Mouse (Mus musculus) embryonic facial prominence, embryonic 15.5 days (tissue): ENCODE results near the gene Rps6kb2. TPM values are rescaled to one million over a fixed set of nuclear protein-coding genes. Genes with fewer than 3 reads are reported as not detected.

Experiments used
- ATAC-seq: fragments of 200-750 bp; cut with Nextera tagmentation; 2 replicates; pipeline ENCODE4 v1.8.0; 2017; ENCODE audit warnings: low read depth, moderate TSS enrichment; ENCODE audit not compliant: insufficient number of reproducible peaks, low FRiP score, low TSS enrichment
- H3K27ac ChIP-seq: fragments of 300-500 bp; sonication (generic); replicated peaks from 2 replicates; pipeline ENCODE4 v1.5.1; 2015; ENCODE audit warnings: mild to moderate bottlenecking, inconsistent platforms
- H3K27me3 ChIP-seq: fragments of 300-500 bp; sonication (generic); 2 replicates; pipeline ENCODE4 v1.6.1; 2015; ENCODE audit warnings: inconsistent platforms
- H3K36me3 ChIP-seq: fragments of 300-500 bp; sonication (generic); 2 replicates; pipeline ENCODE4 v1.6.1; 2015; ENCODE audit warnings: mild to moderate bottlenecking, inconsistent platforms
- H3K4me1 ChIP-seq: fragments of 300-500 bp; sonication (generic); 2 replicates; pipeline ENCODE4 v1.6.1; 2015; ENCODE audit warnings: inconsistent platforms
- H3K4me2 ChIP-seq: fragments of 300-500 bp; sonication (generic); replicated peaks from 2 replicates; pipeline ENCODE4 v1.6.1; 2015; ENCODE audit warnings: mild to moderate bottlenecking, inconsistent platforms
- H3K4me3 ChIP-seq: fragments of 300-500 bp; sonication (generic); replicated peaks from 2 replicates; pipeline ENCODE4 v1.5.1; 2015; ENCODE audit warnings: mild to moderate bottlenecking, inconsistent platforms
- H3K9ac ChIP-seq: fragments of 300-500 bp; sonication (generic); 2 replicates; pipeline ENCODE4 v1.6.1; 2015; ENCODE audit warnings: inconsistent platforms
- H3K9me3 ChIP-seq: fragments of 300-500 bp; sonication (generic); replicated peaks from 2 replicates; pipeline ENCODE4 v1.6.1; 2016; ENCODE audit warnings: inconsistent platforms
- WGBS: fragments of 180-500 bp; shearing (Covaris S2); methylation state at CpG from one replicate; pipeline ENCODE4 v1.1.7; 2015; 5-methylcytosine and 5-hydroxymethylcytosine counted together
- polyA plus RNA-seq: library from polyadenylated mRNA; unstranded; fragments of >200 nt; fragmentation: Nextera tagmentation; extraction: Ambion mirVana; gene quantifications from 2 replicates; pipeline ENCODE4 v1.2.1, GENCODE M21; 2015

Rps6kb2 gene
- polyA plus RNA-seq, 1 experiment from 2014 or later = 70.4 TPM

DNA sequence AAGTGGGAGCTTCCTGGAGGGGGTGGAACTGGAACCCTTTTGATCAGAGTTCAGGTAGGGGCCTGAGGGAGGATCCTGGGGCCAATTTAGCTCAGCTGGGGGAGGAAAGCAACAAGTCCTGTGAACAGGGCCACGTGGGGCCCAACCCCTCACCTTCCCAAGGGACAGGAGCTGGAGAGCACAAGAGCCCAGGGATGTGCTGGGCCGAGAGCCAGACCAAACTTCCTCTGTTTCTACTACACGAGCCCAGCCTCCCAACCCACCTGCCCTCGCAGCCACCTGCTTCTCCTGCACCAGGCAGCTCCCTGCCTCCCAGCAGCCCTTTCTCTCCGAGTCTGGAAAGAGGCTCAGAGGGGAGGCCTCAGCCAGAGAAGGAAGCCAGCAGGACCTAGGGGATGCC, 33.4 kb upstream of the Rps6kb2 start:
- H3K36me3 ChIP-seq = peaks cover 46% of the 10 kb centered on the region
- ATAC-seq = no peak
- 26% methylated on average over 5 of the region's 5 CpGs for WGBS
- H3K9me3 ChIP-seq = no peaks in the 10 kb centered on the region
- no peak overlapping the region for H3K27ac ChIP-seq
- no peaks in the 10 kb centered on the region for H3K27me3 ChIP-seq
- no peak overlapping the region for H3K4me2 ChIP-seq
- no peak overlapping the region for H3K4me3 ChIP-seq
- H3K4me1 ChIP-seq = peaks cover 56% of the 10 kb centered on the region
- H3K9ac ChIP-seq = no peak overlapping the region

DNA sequence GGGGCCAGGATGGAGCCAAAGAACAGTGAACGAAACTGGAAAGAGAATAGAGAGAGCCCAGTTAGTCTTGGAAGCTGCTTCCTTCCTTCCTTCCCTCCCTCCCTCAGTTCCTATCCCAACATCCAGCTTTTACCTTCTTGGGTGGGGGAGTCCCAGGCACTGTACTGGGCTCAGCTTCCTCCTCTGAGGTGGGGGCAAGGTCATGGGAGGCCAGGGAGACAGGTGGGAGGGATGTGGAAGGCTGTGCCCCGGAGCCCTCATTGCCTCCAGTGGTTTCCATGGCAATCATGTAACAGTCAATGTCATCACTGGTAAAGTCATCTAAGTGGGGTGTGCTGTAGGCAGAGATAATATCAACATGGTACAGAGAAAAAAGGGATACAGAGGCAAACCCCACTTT, 32.9 kb upstream of the Rps6kb2 start:
- Histone ChIP-seq H3K4me2 (no peak overlapping the region), H3K9ac (no peak overlapping the region), H3K4me3 (no peak overlapping the region), H3K27ac (no peak overlapping the region), H3K27me3 (no peaks in the 10 kb centered on the region), H3K9me3 (no peaks in the 10 kb centered on the region), H3K36me3 (peaks cover 46% of the 10 kb centered on the region), H3K4me1 (peaks cover 60% of the 10 kb centered on the region)
- WGBS = 42% methylated on average over 2 of the region's 2 CpGs
- ATAC-seq = no peak

DNA sequence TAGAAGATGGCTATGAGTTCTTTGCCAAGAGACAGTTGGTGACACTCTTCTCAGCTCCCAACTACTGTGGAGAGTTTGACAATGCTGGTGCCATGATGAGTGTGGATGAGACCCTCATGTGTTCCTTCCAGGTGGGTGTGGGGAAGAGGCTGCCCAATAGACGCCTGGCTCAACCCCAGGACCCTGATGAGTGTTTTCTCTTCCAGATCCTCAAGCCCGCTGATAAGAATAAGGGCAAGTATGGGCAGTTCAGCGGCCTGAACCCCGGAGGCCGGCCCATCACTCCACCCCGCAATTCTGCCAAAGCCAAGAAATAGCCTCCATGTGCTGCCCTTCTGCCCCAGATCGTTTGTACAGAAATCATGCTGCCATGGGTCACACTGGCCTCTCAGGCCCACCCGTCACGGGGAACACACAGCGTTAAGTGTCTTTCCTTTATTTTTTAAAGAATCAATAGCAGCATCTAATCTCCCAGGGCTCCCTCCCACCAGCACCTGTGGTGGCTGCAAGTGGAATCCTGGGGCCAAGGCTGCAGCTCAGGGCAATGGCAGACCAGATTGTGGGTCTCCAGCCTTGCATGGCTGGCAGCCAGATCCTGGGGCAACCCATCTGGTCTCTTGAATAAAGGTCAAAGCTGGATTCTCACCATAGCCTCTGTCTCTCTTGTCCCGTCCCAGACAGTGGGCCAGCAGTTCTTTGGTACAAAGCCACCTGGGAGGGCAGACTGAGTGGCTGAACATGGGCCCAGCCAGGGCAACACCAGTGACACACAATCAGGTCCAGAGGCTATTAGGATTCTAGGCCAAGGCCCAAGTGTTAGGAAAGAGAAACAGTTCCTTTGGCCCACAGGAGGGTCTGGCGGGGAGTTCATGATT, 31.9 kb upstream of the Rps6kb2 start:
- WGBS = 83% methylated on average over 12 of the region's 12 CpGs
- Histone ChIP-seq H3K27me3 (no peaks in the 10 kb centered on the region), H3K36me3 (peaks cover 46% of the 10 kb centered on the region), H3K4me2 (no peak overlapping the region), H3K4me1 (peaks cover 55% of the 10 kb centered on the region), H3K9ac (no peak overlapping the region), H3K9me3 (no peaks in the 10 kb centered on the region), H3K27ac (no peak overlapping the region), H3K4me3 (no peak overlapping the region)
- no peak for ATAC-seq

DNA sequence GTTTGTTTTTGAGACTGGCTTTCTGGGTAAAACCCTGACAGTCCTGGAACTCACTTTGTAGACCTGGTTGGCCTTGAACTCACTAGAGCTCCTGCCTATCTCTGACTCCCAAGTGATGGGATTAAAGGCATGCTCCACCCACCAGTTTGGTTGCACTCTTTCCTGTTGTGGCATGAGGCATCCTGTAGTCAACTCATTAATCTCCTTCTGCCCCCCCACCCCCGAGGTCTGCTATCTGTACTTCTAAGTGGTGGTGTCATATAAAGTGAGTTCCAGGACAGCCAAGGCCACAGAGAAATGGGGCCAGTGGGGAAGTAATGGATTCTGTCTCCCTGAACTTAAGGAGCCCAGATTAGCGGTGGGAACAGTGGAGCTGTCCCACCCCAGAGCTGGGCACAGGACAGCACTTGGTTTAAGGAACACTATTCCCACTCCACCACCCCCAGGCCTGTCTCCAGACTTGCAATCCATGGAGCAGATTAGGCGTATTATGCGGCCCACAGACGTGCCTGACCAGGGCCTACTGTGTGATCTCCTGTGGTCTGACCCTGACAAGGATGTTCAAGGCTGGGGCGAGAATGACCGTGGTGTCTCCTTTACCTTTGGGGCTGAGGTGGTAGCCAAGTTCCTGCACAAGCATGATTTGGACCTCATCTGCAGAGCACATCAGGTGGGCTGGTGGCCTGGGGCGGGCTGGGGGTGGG, 31.0 kb upstream of the Rps6kb2 start:
- H3K4me1 ChIP-seq = peaks cover 51% of the 10 kb centered on the region
- no peak overlapping the region for H3K4me2 ChIP-seq
- 0 out of 2 replicates have a peak overlapping the region, but pooled peaks have one; percentile 2 for H3K4me3 ChIP-seq
- no peaks in the 10 kb centered on the region for H3K9me3 ChIP-seq
- H3K36me3 ChIP-seq = peaks cover 46% of the 10 kb centered on the region
- H3K9ac ChIP-seq = no peak overlapping the region
- ATAC-seq = no peak
- H3K27ac ChIP-seq = no peak overlapping the region
- no peaks in the 10 kb centered on the region for H3K27me3 ChIP-seq
- 92% methylated on average over 8 of the region's 8 CpGs for WGBS

DNA sequence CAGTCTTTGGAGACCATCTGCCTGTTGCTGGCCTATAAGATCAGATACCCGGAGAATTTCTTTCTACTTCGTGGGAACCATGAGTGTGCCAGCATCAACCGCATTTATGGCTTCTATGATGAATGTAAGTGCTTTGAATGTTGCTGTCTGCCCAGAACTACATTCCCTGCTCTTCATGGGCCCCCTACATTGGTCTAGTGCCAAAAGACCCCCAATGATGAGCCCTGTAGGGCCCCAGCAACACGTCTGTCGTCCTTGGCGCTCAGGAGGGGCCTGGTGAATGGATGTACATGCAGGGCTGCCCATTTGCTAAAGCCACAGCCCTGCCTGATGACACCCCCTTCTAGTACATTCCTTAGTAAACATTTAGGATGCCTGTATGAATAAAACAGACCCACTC, 30.0 kb upstream of the Rps6kb2 start:
- Histone ChIP-seq H3K9ac (peak overlapping the region; percentile 97), H3K4me1 (peaks cover 51% of the 10 kb centered on the region), H3K4me3 (peak overlapping the region; percentile 90), H3K36me3 (peaks cover 43% of the 10 kb centered on the region), H3K27me3 (no peaks in the 10 kb centered on the region), H3K27ac (0 out of 2 replicates have a peak overlapping the region, but pooled peaks have one; percentile 96), H3K4me2 (peak overlapping the region; percentile 81), H3K9me3 (no peaks in the 10 kb centered on the region)
- ATAC-seq = no peak
- 60% methylated on average over 6 of the region's 6 CpGs for WGBS

DNA sequence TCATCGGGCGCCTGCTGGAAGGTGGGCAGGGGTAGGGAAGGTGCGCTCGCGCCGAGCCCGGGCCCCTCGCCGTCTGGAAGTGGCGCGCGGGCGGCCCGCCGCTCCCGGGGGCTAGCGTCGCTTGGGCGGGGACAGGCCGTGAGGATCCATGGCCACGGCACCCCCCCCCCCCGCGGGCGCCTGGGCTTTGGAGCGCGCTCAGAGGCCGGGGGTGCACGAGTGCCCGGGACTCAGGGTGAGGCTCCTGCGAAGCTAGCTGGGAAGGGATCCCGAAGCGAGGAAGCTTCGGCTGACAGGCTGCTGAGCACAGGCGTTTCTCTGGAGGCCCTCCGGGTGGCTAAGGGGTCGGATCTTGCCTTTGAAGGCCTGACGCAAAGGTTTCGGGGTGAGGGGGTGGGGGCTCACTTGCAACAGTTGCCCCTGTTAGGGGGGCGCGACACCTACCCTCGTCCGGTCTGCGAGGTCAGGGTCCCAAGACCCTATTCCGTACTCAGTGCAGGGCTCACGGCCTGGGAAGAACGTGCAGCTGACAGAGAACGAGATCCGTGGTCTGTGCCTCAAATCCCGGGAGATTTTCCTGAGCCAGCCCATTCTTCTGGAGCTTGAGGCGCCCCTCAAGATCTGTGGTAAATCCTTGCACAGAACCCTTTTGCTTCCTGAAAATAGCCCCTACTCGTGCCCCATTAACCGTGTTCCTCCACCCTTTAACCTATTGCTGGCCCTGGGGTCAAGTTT, 29.3 kb upstream of the Rps6kb2 start:
- no peaks in the 10 kb centered on the region for H3K27me3 ChIP-seq
- H3K4me3 ChIP-seq = peak overlapping the region; percentile 90
- peak overlapping the region; percentile 96 for H3K27ac ChIP-seq
- ATAC-seq = peak; percentile 49; the same call in 1 of the 2 replicates
- under 1% methylated on average over 49 of the region's 52 CpGs for WGBS
- H3K4me1 ChIP-seq = peaks cover 51% of the 10 kb centered on the region
- H3K9ac ChIP-seq = peak overlapping the region; percentile 97
- no peaks in the 10 kb centered on the region for H3K9me3 ChIP-seq
- peak overlapping the region; percentile 81 for H3K4me2 ChIP-seq
- peaks cover 41% of the 10 kb centered on the region for H3K36me3 ChIP-seq

DNA sequence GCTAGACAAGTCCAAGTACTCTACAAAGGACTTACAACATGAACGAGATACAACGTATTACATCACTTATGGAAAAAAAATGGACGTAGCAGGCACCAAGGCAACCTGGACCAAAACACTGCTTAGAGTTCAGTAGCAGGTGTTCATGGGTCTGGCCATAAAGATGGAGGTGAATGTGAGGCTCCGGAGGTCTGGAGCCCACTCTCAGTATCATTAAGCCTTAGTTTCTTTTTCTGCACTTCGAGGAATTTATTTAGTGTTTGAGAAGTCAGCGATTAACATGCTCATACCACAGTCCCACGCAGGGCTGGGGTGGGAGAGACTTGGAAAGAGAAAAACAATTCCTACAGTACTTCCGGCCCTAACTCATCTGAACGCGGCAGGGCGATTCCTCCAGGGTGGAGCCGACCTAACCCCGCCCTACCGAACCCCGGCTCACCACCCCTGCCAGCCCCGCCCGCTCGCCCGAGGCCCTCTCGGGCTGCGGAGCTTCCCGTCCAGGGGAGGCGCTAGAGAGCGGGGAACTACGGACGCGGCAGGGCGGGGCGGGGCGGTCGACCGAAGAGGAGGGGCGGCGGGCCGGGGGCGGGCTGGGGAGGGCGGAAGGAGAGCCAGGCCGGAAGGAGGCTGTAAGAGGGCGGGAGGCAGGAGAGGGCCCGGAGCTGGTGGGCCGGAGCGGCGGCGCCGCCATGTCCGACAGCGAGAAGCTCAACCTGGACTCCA, 28.5 kb upstream of the Rps6kb2 start, which contains the start of gene Ppp1ca:
Gene Ppp1ca, plus strand, starts transcription at position 538 of the 723 bp plus-strand sequence.
- H3K4me2 ChIP-seq = peak within 1 kb of the TSS; percentile 81
- no peaks in the 10 kb centered on the region for H3K9me3 ChIP-seq
- 5% methylated on average over 41 of the region's 47 CpGs for WGBS
- ATAC-seq = peak; percentile 93
- peaks cover 45% of the 10 kb centered on the region for H3K4me1 ChIP-seq
- H3K27ac ChIP-seq = peak within 1 kb of the TSS; percentile 96
- H3K27me3 ChIP-seq = no peaks in the 10 kb centered on the region
- H3K36me3 ChIP-seq = peaks cover 35% of the 10 kb centered on the region
- H3K4me3 ChIP-seq = peak within 1 kb of the TSS; percentile 90
- H3K9ac ChIP-seq = peak within 1 kb of the TSS; percentile 97

DNA sequence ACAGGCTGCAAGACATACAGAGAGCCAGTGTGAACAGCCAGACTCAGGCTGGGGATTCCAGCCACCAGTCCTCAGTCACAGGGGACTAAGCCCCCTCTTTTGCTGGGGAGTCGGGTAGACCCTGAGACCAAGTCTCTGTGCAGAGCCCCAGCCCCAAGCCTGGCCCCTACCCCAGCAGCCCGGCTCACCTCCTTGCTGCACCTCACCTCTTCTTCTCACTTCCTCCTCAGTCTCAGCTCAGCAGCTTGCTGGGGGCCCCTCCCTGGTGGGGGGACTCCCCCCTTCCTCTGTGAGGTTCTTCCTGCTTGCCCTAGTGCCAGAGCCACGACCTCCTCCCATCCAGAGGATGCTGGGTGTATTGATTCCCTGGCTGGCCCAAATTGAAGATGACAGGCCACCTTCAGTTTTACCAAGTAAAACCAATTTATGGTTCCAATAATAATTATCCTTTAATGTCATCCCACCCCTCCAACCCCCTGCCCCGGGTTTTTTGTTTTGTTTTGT, 27.7 kb upstream of the Rps6kb2 start, which contains the start of gene Tbc1d10c:
Gene Tbc1d10c, minus strand, starts transcription at position 454 of the 504 bp plus-strand sequence.
- WGBS = 50% methylated on average over 4 of the region's 4 CpGs
- Histone ChIP-seq H3K9me3 (no peaks in the 10 kb centered on the region), H3K9ac (peak within 1 kb of the TSS; percentile 97), H3K4me2 (peak within 1 kb of the TSS; percentile 81), H3K36me3 (peaks cover 27% of the 10 kb centered on the region), H3K27me3 (no peaks in the 10 kb centered on the region), H3K4me3 (peak within 1 kb of the TSS; percentile 90), H3K27ac (peak within 1 kb of the TSS; percentile 96), H3K4me1 (peaks cover 38% of the 10 kb centered on the region)
- ATAC-seq = no peak

DNA sequence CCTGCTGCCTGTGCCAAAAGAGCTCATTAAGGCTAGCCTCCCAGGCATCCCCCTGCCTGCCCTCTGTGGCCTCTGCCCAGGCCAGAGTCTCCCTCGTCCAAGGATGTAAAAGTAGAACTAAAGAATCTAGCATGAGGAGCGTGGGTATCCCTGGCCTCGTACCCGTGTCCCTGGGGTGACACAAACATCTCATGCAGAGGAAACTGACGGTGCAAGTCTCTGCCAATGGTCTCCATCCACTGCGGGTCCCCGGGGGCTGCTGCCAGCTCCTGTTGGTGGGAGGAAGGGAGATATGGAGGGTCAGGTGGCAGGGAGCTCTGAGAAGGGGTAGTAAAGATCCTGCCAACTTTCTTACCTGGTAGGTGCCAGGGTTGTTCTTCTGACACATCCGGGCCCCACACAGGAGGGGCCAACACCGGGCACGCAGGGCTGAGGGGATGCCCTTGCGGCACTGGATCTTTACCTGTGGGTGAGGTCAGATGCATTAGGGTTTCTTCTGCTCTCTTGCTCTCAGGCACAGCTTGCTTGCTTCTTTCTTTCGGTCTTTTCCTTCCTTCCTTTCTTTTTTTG, 26.0 kb upstream of the Rps6kb2 start:
- H3K27me3 ChIP-seq = no peaks in the 10 kb centered on the region
- ATAC-seq = no peak
- no peak overlapping the region for H3K27ac ChIP-seq
- 82% methylated on average over 12 of the region's 12 CpGs for WGBS
- H3K4me1 ChIP-seq = peaks cover 37% of the 10 kb centered on the region
- H3K36me3 ChIP-seq = peaks cover 9% of the 10 kb centered on the region
- no peak overlapping the region for H3K4me3 ChIP-seq
- no peak overlapping the region for H3K9ac ChIP-seq
- no peaks in the 10 kb centered on the region for H3K9me3 ChIP-seq
- H3K4me2 ChIP-seq = no peak overlapping the region

DNA sequence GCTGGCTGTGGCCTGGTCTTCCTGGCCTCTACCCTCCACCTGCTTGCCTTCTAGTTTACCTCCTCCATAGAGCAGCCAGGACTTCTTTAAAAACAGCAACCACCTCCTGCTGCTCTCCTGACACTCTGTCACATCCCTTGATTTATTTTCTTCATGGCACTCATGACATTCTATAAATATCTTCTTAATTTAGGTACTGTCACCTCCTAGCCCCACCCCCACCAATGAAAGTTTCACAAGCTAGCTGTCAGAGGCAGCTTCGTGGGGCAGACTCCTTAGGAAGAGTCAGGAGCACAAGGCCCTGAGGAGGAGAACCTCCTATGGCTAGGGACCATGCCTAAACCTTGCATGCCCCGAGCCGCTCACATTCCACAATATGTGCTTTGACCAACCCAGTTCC, 24.1 kb upstream of the Rps6kb2 start:
- ATAC-seq = no peak
- Histone ChIP-seq H3K27ac (no peak overlapping the region), H3K36me3 (no peaks in the 10 kb centered on the region), H3K4me3 (no peak overlapping the region), H3K9me3 (no peaks in the 10 kb centered on the region), H3K27me3 (no peaks in the 10 kb centered on the region), H3K4me1 (peaks cover 23% of the 10 kb centered on the region), H3K9ac (no peak overlapping the region), H3K4me2 (no peak overlapping the region)
- 70% methylated on average over 3 of the region's 3 CpGs for WGBS
